In the genomic region with DNA sequence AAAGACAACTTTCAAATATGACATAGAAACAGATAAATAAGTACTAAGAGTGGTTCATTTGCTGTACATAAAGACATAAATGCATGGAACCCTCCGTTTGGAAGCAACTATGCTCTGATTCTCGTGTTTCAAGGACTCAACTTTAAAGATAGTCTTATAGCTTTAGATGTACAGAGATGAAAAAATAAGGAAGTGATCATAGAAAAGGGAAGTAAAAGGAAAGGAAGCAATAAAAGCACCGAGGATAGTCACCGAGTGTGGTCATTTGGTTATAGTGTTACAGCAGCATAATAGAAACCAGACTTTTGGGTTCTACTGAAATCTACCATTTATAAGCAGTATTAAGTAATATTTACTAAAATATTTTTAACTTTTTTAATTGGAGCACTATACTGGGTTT, we compare ENCODE assay signal across 20 mouse cellular contexts. TPM values are rescaled to one million over a fixed set of nuclear protein-coding genes. Genes with fewer than 3 reads are reported as not detected.
"Had no signal": no experiment of that assay in that cellular context is flagged by ENCODE, and none has a peak within 500 bp of the region (broad histone marks: within the 10 kb centered on the region; RNA-seq: fewer than 3 reads in every experiment).

No protein-coding gene starts in this region.

- H3K4me2 ChIP-seq: limb, embryonic 15.5 days; liver, embryonic 13.5 days; midbrain, embryonic 12.5 days; neural tube, embryonic 12.5 days had no signal

- H3K36me3 ChIP-seq: limb, embryonic 15.5 days; liver, embryonic 13.5 days; midbrain, embryonic 12.5 days; neural tube, embryonic 12.5 days had no signal

- H3K27ac ChIP-seq: limb, embryonic 15.5 days; liver, embryonic 13.5 days; midbrain, embryonic 12.5 days; neural tube, embryonic 12.5 days; stomach, postnatal 0 days had no signal

- H3K4me3 ChIP-seq: limb, embryonic 15.5 days; liver, embryonic 13.5 days; midbrain, embryonic 12.5 days; myocyte; neural tube, embryonic 12.5 days had no signal

- H3K27me3 ChIP-seq: limb, embryonic 15.5 days; liver, embryonic 13.5 days; midbrain, embryonic 12.5 days; neural tube, embryonic 12.5 days had no signal

- H3K4me1 ChIP-seq: limb, embryonic 15.5 days; liver, embryonic 13.5 days; midbrain, embryonic 12.5 days; neural tube, embryonic 12.5 days had no signal

- H3K9me3 ChIP-seq: limb, embryonic 15.5 days; liver, embryonic 13.5 days; midbrain, embryonic 12.5 days; neural tube, embryonic 12.5 days had no signal

- DNase-seq: kidney, adult 8-10 months; kidney, postnatal 25 days; layer of hippocampus, adult 9-11 months; layer of hippocampus, postnatal 36 days; liver, embryonic 13.5 days; lung, adult 2 months; lung, postnatal 10 days; lung, postnatal 4 days; retina, postnatal 1 day; right cerebral cortex, postnatal 4 days; thymus, postnatal 14 days had no signal

- ATAC-seq: midbrain, embryonic 16.5 days had no signal

- H3K9ac ChIP-seq: limb, embryonic 15.5 days; liver, embryonic 13.5 days; midbrain, embryonic 12.5 days; neural tube, embryonic 12.5 days had no signal

RNA-seq across cellular contexts. Expression of a gene that starts 4.0 kb away (rescaled TPM):
- polyA plus RNA-seq: midbrain, embryonic 12.5 days; midbrain, embryonic 16.5 days; myocyte had no signal

RNA-seq across cellular contexts. Expression of a gene that starts 38.7 kb away (rescaled TPM):
- total RNA-seq: megakaryocyte-erythroid progenitor cell, adult 5-6 weeks had no signal
- polyA plus RNA-seq: kidney, embryonic 16.5 days; limb, embryonic 11.5 days; limb, embryonic 15.5 days; liver, embryonic 13.5 days; lung, adult 2 months; myocyte; stomach, postnatal 0 days had no signal
